Mouse (Mus musculus) E14TG2a.4 (cell line): Measurements from ENCODE around the gene Wdr62.

Source experiments
- CTCF ChIP-seq: conservative IDR thresholded peaks from 2 replicates; pipeline ENCODE4 v1.5.1; 2014; ENCODE audit warnings: low read length
- NANOG ChIP-seq: IDR thresholded peaks from 2 replicates; pipeline ENCODE4 v1.6.1; 2014; ENCODE audit warnings: borderline replicate concordance, low read length, mixed read lengths
- POU5F1 ChIP-seq: IDR thresholded peaks from 2 replicates; pipeline ENCODE4 v1.6.1; 2014; ENCODE audit warnings: low read length, borderline replicate concordance

DNA sequence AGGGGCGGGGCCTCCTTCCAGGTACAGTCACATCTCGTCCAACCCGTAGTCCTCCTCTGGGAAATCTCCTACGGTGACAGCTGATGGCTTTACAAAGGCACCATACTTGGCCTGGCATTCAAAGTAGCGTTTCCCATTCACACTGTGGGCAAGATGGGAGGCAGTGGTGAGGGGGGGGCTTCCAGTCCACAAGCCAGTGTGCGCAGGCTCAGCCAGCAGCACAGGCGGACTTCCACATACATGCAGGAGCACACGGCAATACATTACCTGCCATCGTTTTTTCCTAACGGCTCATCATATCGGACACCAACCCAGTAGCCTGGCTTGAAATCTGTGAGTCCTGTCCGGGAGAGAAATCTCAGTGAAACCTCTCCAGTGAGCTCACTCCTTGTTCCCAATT lies 56.0 kb downstream of the Wdr62 start:
- TF ChIP-seq NANOG (no peak), CTCF (no peak), POU5F1 (no peak)
